Mouse (Mus musculus): ENCODE results near the gene Hemk1. TPM values are rescaled to one million over a fixed set of nuclear protein-coding genes. Genes with fewer than 3 reads are reported as not detected.
"Not testable (repeated sequence)": the region's sequence is repeated elsewhere in the genome, so short reads cannot be mapped to it uniquely, and the experiment has no call there.

Gene Hemk1
- polyA plus RNA-seq, 1 experiment, result 15.3 TPM

DNA sequence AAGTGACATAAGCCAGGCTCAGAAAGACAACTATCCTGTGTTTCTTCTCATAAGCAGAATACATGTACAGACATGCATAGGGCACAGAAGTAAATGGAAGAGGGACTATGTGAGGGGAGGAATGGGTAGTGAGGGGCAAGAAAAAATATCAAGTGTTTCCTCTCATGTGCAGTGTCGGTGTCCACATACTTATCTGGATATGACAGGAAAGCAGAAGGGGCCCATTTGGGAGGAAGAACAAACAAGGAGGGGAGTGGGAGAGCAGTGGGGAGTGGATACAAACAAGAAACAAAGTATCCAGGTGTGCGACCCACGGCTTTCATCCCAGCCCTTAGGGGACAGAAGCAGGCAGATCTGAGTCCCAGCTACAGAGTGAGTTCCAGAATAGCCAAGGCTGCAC, 24.2 kb downstream of the Hemk1 start:
- TF ChIP-seq POLR2A (IDR thresholded peaks at IDR 0.05; ENCODE audit: borderline replicate concordance, low read depth, low read length) (no peak), CTCF (IDR thresholded peaks at IDR 0.05; ENCODE audit: low read depth, low read length) (no peak)
- peak overlapping the region; percentile 94; the same call in 1 of the 2 replicates for H3K27ac ChIP-seq (ENCODE audit: insufficient read depth, low read depth, low read length)
- peaks cover 30% of the 10 kb centered on the region for H3K4me1 ChIP-seq (ENCODE audit: control insufficient read depth, insufficient read depth, low read length)
- no peak overlapping the region for H3K4me3 ChIP-seq (ENCODE audit: insufficient read depth, low read length)

DNA sequence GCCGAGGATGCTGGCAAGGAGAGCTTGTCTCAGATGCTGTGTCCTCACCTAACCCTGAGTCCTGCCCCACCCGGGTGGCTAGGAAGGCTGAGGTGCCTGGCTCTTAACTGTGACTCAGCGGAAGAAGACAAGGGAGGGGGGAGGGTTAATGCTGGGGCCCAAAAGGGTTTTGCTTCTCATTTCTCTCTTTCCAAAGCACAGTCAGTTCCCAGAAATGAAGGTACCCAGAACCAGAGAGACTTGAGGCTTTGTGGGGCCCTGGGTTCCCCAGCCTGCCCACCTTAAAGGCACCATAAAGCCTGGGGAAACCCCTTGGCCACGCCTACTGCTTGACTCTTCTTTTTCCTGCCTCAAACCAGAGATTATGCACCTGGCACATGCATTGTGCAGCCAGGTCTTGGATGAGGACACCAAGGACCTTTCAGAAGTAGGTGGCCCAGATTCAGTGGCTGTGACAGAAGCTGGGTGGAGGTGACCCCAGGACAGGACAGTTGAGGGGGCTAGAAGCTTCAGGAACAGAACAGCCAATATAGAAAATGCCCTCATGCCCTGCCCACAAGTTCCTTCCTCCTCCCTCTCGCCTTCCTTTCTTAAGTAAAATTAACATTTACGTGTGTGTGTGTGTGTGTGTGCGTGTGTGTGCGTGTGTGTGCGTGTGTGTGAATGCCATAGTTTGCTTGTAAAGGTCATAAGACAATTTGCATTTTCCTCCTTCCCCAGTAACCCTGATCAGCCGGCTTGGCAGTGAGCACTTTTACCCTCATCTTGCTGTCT, 25.2 kb downstream of the Hemk1 start:
- TF ChIP-seq CTCF (IDR thresholded peaks at IDR 0.05; ENCODE audit: low read depth, low read length) (no peak), POLR2A (IDR thresholded peaks at IDR 0.05; ENCODE audit: borderline replicate concordance, low read depth, low read length) (no peak)
- peak overlapping the region; percentile 39 for H3K4me3 ChIP-seq (ENCODE audit: insufficient read depth, low read length)
- peaks cover 30% of the 10 kb centered on the region for H3K4me1 ChIP-seq (ENCODE audit: control insufficient read depth, insufficient read depth, low read length)
- H3K27ac ChIP-seq (ENCODE audit: insufficient read depth, low read depth, low read length), result peak overlapping the region; percentile 94

DNA sequence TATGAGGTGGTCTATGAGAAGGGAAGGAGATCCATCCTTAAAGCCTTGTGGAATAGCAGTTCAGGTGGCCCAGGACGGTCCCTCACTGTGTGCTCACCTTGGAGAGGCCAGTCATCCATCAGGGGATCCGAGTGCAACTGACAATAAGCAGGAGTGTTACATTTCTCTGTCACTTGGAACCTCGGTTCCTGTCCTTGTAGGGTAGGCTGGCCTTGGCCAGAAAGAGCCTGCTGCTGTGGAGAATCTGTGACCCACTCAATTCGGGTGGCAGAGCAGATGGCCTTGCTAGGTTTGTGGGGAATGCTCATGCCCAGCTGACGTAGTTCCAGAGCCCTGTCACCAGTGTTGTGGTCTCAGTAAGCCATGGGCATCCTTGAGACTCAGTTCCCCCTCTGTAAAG, 28.6 kb downstream of the Hemk1 start:
- Histone ChIP-seq H3K27ac (ENCODE audit: insufficient read depth, low read depth, low read length) (no peak overlapping the region), H3K4me1 (ENCODE audit: control insufficient read depth, insufficient read depth, low read length) (peaks cover 50% of the 10 kb centered on the region), H3K4me3 (ENCODE audit: insufficient read depth, low read length) (no peak overlapping the region)
- TF ChIP-seq CTCF (IDR thresholded peaks at IDR 0.05; ENCODE audit: low read depth, low read length) (no peak), POLR2A (IDR thresholded peaks at IDR 0.05; ENCODE audit: borderline replicate concordance, low read depth, low read length) (no peak)

DNA sequence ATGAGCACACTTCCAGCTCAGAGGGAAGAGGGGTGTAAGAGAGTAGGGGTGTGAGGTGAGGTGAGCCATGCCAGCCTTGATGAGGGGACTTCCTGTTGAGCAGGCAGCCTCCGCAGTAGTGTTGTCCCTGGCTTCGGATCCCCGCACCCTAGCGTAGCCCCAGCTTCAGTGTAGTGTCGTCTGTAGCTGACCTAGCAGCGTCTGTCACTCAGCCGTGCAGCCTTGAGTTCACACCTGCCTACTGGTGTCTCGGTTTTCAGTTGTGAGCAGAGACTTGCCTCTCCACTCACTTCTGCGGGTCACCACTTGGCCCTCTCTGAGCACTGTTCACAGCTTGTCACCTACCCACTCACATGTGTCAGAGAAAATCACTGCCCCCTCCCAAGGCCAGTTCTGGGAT, 29.0 kb downstream of the Hemk1 start:
- Histone ChIP-seq H3K27ac (ENCODE audit: insufficient read depth, low read depth, low read length) (no peak overlapping the region), H3K4me1 (ENCODE audit: control insufficient read depth, insufficient read depth, low read length) (peaks cover 50% of the 10 kb centered on the region), H3K4me3 (ENCODE audit: insufficient read depth, low read length) (no peak overlapping the region)
- TF ChIP-seq POLR2A (IDR thresholded peaks at IDR 0.05; ENCODE audit: borderline replicate concordance, low read depth, low read length) (no peak), CTCF (IDR thresholded peaks at IDR 0.05; ENCODE audit: low read depth, low read length) (no peak)

DNA sequence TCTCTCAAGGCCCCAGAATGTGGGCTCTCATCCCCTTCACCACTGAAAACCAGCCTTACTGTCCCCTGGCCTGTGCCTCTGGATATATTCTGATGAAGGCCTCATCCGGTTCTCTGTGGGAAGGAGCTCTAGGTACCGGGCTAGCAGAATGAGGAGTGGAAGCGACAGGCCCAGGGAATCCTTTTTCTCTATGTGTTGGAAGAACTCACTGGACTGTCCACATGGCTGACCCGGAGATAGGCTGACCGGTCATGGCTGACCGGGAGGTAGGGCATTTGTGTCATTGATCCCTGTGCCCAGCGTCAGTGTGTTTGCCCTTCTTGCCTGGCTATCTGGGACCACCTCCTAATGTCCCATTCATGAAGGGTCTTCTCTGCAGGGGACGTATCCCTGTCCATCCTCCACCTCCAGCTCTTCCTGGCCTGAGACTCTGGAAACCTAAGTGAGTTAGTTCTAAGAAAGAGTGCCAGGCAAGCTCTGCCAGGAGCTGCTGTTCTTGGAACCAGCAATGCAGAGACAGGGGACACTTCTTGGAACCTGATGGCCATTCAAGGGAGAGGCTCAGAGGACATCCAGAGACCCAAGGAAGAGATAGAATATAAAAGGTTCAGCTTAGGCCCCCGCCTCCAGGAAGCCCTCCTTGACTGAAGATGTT, 29.7 kb downstream of the Hemk1 start:
- Histone ChIP-seq H3K4me3 (ENCODE audit: insufficient read depth, low read length) (no peak overlapping the region), H3K4me1 (ENCODE audit: control insufficient read depth, insufficient read depth, low read length) (peaks cover 44% of the 10 kb centered on the region), H3K27ac (ENCODE audit: insufficient read depth, low read depth, low read length) (no peak overlapping the region)
- no peak for TF ChIP-seq CTCF (IDR thresholded peaks at IDR 0.05; ENCODE audit: low read depth, low read length)
- TF ChIP-seq POLR2A (IDR thresholded peaks at IDR 0.05; ENCODE audit: borderline replicate concordance, low read depth, low read length), result no peak

DNA sequence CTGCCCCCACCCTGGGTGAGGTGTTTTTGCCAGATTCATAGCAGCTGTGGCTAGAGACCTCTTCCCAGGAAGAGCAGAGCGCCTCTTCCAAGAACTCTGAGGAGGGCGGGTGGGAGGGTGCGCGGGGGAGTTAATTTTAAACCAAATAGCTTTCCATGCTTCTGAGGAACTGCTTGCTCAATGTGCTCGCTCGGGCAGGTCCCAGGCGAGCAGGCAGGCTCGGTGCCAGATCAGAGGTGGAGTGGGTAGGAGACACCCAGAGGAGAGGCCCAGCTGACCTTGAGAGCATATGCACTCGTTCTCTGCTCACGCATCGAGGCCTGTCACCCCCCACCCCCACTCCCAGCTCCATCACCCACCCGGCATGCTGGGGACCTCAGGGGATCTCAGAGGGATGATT, 30.3 kb downstream of the Hemk1 start:
- H3K27ac ChIP-seq (ENCODE audit: insufficient read depth, low read depth, low read length), result no peak overlapping the region
- TF ChIP-seq POLR2A (IDR thresholded peaks at IDR 0.05; ENCODE audit: borderline replicate concordance, low read depth, low read length) (no peak), CTCF (IDR thresholded peaks at IDR 0.05; ENCODE audit: low read depth, low read length) (no peak)
- peaks cover 47% of the 10 kb centered on the region for H3K4me1 ChIP-seq (ENCODE audit: control insufficient read depth, insufficient read depth, low read length)
- no peak overlapping the region for H3K4me3 ChIP-seq (ENCODE audit: insufficient read depth, low read length)

DNA sequence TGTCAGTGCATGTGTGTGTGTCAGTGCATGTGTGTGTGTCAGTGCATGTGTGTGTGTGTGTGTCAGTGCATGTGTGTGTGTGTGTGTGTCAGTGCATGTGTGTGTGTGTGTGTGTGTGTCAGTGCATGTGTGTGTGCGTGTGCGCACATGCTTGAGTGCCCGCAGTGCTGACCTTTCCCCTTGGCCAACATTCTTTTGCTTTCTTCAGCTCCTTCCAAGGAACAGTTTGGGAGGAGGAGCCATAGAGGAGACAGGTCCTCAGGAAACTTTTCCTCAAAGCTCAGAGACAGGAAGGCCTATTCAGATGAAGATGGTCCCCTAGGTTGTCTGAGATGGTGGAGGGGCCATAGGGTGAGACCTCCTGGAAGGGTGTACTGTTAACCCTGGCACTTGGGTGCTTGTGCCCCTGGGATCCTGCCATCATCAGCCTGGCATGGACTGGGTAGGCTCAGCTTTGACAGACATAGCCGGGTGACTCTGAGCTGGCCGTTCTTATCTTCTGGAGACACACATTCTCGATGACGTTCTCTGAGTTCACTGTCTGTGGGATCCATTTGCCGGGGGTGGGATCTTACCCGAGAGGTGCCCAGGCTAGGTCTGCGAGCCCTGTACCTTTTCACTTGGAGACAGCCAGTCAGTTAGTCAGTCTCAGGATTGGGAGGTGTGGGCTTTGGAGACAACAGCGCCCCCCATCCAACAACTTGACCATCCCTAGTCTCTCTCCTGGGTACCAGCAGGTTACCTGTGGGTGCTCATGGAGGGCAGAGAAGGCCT, 30.9 kb downstream of the Hemk1 start:
- Histone ChIP-seq H3K27ac (ENCODE audit: insufficient read depth, low read depth, low read length) (no peak overlapping the region), H3K4me3 (ENCODE audit: insufficient read depth, low read length) (no peak overlapping the region), H3K4me1 (ENCODE audit: control insufficient read depth, insufficient read depth, low read length) (peaks cover 45% of the 10 kb centered on the region)
- TF ChIP-seq POLR2A (IDR thresholded peaks at IDR 0.05; ENCODE audit: borderline replicate concordance, low read depth, low read length), result no peak
- peak; percentile 31; the same call in 1 of the 2 replicates for TF ChIP-seq CTCF (IDR thresholded peaks at IDR 0.05; ENCODE audit: low read depth, low read length)

DNA sequence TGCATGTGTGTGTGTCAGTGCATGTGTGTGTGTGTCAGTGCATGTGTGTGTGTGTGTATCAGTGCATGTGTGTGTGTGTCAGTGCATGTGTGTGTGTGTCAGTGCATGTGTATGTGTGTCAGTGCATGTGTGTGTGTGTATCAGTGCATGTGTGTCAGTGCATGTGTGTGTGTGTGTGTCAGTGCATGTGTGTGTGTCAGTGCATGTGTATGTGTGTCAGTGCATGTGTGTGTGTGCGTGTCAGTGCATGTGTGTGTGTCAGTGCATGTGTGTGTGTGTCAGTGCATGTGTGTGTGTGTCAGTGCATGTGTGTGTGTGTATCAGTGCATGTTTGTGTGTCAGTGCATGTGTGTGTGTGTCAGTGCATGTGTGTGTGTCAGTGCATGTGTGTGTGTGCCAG, 31.5 kb downstream of the Hemk1 start:
- H3K4me1 ChIP-seq (ENCODE audit: control insufficient read depth, insufficient read depth, low read length), result peaks cover 39% of the 10 kb centered on the region
- not testable (repeated sequence) for H3K27ac ChIP-seq (ENCODE audit: insufficient read depth, low read depth, low read length); H3K4me3 ChIP-seq (ENCODE audit: insufficient read depth, low read length)

DNA sequence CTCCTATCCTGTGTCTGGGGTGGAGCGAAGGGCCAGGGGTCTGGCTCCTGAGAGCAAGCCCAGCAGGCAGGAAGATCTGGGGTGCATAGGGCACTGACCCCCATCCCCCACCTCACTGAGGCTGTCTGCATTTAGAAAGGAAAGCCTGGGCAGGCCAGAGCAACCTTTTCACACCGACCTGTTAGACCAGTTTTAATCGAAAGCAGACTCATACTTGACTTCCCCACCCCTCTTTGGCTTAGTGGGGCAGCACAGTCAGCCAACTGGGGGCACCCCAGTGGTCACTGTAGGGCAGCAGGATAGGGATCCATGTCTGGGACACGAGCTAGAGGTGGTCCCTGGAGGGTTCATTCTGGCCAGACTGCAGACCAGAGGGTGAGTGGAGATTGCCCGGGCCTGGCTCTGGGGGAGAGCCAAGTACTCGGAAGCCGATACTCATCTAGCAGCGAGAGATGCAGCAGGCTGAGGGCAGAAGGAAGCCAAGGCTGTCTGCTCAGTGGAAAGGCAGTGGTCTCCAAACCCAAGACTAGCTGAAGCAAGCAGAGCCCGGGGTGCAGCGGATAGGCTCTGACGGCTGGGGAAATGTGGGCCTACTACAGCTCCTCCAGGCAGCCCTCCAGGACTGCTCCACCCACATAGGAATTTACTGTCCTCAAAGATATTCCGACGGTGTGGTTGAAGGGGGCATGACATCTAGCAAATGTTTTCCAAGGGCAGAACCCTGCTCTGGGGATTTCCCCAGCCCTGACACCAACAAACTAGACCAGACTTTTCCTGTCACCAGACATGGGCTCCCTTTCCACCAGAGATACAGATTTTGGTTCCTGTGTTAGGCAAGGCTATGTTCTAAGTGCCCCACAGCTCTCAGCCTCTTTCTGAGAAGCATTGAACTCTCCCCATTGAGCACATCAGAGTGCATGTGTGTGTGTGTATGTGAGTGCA, 32.3 kb downstream of the Hemk1 start:
- Histone ChIP-seq H3K27ac (ENCODE audit: insufficient read depth, low read depth, low read length) (no peak overlapping the region), H3K4me3 (ENCODE audit: insufficient read depth, low read length) (no peak overlapping the region), H3K4me1 (ENCODE audit: control insufficient read depth, insufficient read depth, low read length) (peaks cover 32% of the 10 kb centered on the region)
- TF ChIP-seq CTCF (IDR thresholded peaks at IDR 0.05; ENCODE audit: low read depth, low read length) (no peak), POLR2A (IDR thresholded peaks at IDR 0.05; ENCODE audit: borderline replicate concordance, low read depth, low read length) (no peak)
